Mouse (Mus musculus) G1E (cell line): ENCODE results near the gene Lrp5.

ENCODE experiments used
- CTCF ChIP-seq: IDR thresholded peaks from 2 replicates; pipeline ENCODE4 v1.5.1; 2012; ENCODE audit warnings: low read depth, low read length, inconsistent platforms, mixed read lengths
- GATA1 ChIP-seq: IDR thresholded peaks from 2 replicates; pipeline ENCODE4 v1.6.1; 2012; ENCODE audit warnings: borderline replicate concordance, low read length, inconsistent platforms, mixed read lengths
- GATA2 ChIP-seq: IDR thresholded peaks from 2 replicates; pipeline ENCODE4 v1.6.1; 2012; ENCODE audit warnings: low read depth, low read length, inconsistent platforms, borderline replicate concordance
- POLR2AphosphoS5 ChIP-seq: IDR thresholded peaks from 2 replicates; pipeline ENCODE4 v1.6.1; 2012; ENCODE audit warnings: low read depth, low read length, inconsistent platforms; ENCODE audit not compliant: insufficient replicate concordance
- TAL1 ChIP-seq: conservative IDR thresholded peaks from 2 replicates; pipeline ENCODE4 v1.6.1; 2012; ENCODE audit warnings: low read depth, low read length, inconsistent platforms, mixed read lengths

- peak; percentile 44 for TF ChIP-seq CTCF
- no peak for TF ChIP-seq GATA1
- TF ChIP-seq GATA2, result no peak
- no peak for TF ChIP-seq POLR2AphosphoS5
- TF ChIP-seq TAL1, result no peak
Observed at GRCm38 (mm10) chr19:3724779-3725178, 38.4 kb upstream of the Lrp5 start.
